Mouse (Mus musculus): ENCODE data around the gene Zfp365. TPM values are rescaled to one million over a fixed set of nuclear protein-coding genes. Genes with fewer than 3 reads are reported as not detected.

Gene Zfp365
- polyA plus RNA-seq, 1 experiment from 2014 or later = 3.0 TPM

DNA sequence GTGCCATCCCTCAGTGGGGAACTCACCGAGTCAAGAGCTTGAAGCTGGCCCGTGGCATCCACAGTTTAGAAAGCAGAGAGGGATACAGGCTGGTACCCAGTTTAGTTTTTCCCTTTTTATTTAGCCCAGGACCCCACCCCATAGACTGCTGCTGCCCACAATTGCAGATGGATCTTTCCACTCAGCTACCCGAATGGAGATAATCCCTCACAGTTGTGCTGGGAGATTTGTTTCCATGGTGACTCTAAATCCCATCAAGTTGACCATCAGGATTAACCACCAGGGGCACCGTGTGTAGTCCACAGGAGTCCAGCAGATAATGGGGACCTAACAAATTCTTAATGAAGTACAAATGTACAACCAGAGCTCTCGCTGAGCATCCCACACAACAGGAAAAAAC is 11.3 kb downstream of the Zfp365 start:
- Histone ChIP-seq H3K9ac (no peak overlapping the region), H3K4me2 (no peak overlapping the region), H3K36me3 (no peaks in the 10 kb centered on the region), H3K9me3 (no peaks in the 10 kb centered on the region), H3K27me3 (no peaks in the 10 kb centered on the region), H3K27ac (no peak overlapping the region), H3K4me3 (no peak overlapping the region), H3K4me1 (no peaks in the 10 kb centered on the region)
- ATAC-seq (ENCODE audit: insufficient number of reproducible peaks, insufficient read depth, low FRiP score, low TSS enrichment, low read depth) = no peak
- 28% methylated on average over 5 of the region's 5 CpGs for WGBS

DNA sequence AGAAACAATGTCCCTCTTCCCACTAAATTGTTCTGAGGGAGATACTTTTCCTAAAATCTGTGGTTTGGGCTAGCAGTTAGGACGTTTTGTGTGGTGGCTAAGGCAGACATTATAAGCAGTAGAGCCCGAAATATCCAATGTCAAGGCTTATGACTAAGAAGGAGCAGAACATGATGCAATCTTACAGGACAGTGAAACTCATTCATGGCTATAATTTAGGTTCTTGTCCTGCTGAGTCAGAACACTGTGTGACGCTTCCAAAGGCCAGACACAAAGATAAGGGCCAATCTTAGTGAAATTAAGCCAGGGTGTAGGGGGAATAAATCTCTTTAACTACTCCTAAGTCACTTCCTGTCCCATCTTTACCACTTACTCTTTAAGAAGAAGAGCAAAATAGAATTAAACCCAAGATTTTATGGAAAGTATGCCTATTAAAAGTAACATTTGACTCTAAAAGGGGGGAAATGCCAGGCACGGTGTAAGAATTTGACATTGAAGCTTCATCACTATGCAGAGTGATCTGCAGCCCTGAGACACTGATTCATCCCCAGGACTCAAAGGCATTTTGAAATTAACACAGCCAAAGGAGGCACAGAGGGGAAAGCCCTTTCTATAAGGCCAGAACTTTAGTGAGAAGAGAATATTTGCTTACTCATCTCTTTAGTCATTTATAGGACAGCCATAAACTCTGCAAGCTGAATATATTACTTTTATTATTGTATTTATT is 13.3 kb downstream of the Zfp365 start:
- 78% methylated on average over 4 of the region's 4 CpGs for WGBS
- Histone ChIP-seq H3K4me1 (no peaks in the 10 kb centered on the region), H3K27ac (no peak overlapping the region), H3K27me3 (no peaks in the 10 kb centered on the region), H3K4me3 (no peak overlapping the region), H3K9me3 (no peaks in the 10 kb centered on the region), H3K36me3 (no peaks in the 10 kb centered on the region), H3K4me2 (no peak overlapping the region), H3K9ac (no peak overlapping the region)
- no peak for ATAC-seq (ENCODE audit: insufficient number of reproducible peaks, insufficient read depth, low FRiP score, low TSS enrichment, low read depth)

DNA sequence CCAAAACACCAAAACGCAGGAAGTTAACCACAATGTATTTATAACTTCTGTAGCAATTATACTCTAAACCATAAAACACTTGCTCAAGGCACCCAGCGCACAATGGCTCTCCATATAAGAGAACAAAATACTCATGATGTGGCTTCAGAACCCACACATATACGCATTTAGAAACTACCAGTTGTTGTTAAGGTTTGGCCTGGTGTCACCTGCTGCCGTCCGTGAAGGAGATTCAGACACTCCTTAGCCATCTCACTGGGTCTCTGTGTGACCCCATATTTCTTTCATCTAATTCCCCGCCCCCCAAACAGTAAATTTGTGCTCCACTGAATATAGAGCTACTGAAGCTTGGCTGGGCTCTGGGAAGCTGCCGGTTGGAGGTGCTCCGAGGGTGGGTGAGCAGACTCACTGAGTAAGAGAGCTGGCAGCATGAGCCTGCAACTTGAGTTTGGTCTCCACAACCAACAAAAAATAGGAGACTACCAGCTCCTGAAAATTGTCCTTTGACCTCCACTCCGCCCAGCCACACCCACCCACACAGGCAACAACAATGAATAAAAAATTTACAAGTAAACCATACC is 14.0 kb downstream of the Zfp365 start:
- H3K27me3 ChIP-seq = 0 out of 2 replicates have a peak, but pooled peaks cover 1% of the 10 kb centered on the region
- no peak overlapping the region for H3K4me2 ChIP-seq
- H3K36me3 ChIP-seq = no peaks in the 10 kb centered on the region
- ATAC-seq (ENCODE audit: insufficient number of reproducible peaks, insufficient read depth, low FRiP score, low TSS enrichment, low read depth) = no peak
- no peak overlapping the region for H3K27ac ChIP-seq
- H3K4me1 ChIP-seq = no peaks in the 10 kb centered on the region
- H3K9ac ChIP-seq = no peak overlapping the region
- no peaks in the 10 kb centered on the region for H3K9me3 ChIP-seq
- H3K4me3 ChIP-seq = no peak overlapping the region
- 89% methylated on average over 9 of the region's 9 CpGs for WGBS

DNA sequence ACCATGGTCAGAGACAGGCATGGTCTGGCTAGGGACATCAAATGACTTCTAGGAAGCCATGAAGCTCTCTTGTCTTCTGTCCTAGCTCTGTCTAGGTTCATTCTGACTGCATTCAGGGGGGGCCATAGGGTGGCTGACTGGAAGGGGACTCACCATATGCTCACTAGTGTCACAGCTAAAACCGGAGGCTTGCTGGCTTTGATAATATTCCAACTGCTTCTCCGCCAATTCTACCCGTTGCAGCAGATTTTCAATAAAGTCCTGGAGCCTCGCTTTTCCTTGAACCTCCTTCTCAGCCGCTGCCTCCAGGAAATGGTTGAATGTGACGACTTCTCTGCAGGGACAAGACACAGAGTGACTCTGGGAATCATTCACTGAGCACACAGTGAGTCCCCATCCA is 15.2 kb downstream of the Zfp365 start:
- WGBS = 86% methylated on average over 6 of the region's 6 CpGs
- H3K4me3 ChIP-seq = no peak overlapping the region

DNA sequence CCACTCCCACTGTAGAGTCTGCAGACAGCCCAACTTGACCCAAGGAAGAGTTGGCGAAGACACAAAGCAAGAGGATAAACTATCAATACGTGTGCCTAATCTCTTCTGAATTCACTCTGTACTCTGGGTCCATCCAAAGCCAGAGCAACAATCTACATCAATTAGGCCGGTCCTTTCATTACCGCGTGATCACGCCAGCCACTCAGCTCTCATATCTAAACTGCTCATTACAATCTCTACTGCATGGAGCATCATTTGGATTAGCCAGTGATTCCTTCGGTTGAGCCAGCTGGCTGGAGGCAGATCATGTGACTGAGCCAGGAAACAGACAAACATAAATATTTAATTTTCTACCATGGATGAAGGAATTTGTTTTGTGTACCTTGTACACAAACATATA is 17.8 kb downstream of the Zfp365 start:
- ATAC-seq (ENCODE audit: insufficient number of reproducible peaks, insufficient read depth, low FRiP score, low TSS enrichment, low read depth) = no peak
- Histone ChIP-seq H3K36me3 (no peaks in the 10 kb centered on the region), H3K27me3 (peaks cover 7% of the 10 kb centered on the region; the same call in 1 of the 2 replicates), H3K27ac (no peak overlapping the region), H3K9me3 (no peaks in the 10 kb centered on the region), H3K4me1 (0 out of 2 replicates have a peak, but pooled peaks cover 10% of the 10 kb centered on the region), H3K4me3 (no peak overlapping the region), H3K9ac (no peak overlapping the region), H3K4me2 (no peak overlapping the region)
- WGBS = 94% methylated on average over 7 of the region's 7 CpGs

More for the DNA sequence above, 15.2 kb downstream of the Zfp365 start:
- Histone ChIP-seq H3K27ac (no peak overlapping the region), H3K36me3 (no peaks in the 10 kb centered on the region), H3K9ac (no peak overlapping the region), H3K9me3 (no peaks in the 10 kb centered on the region), H3K4me1 (no peaks in the 10 kb centered on the region), H3K27me3 (peaks cover 7% of the 10 kb centered on the region; the same call in 1 of the 2 replicates), H3K4me2 (no peak overlapping the region)
- no peak for ATAC-seq (ENCODE audit: insufficient number of reproducible peaks, insufficient read depth, low FRiP score, low TSS enrichment, low read depth)

DNA sequence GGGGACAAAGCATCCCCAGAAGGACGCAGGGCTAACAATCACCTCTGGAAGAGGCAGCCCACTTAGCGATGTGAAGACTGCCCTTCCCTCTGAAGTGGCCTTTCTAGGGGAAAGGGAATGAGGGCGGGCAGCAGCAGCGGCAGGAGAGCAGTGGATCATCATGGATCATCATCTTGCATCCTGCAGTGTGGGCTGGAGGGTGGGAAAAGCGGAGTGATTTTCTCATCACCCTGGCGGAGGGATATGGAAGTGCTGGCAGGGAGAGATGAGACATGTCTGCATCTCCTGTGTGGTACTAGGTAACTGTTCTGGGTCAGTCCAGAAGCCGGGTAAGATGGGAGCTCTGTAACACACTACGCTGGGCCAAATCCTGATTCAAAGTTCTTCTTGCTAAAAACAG is 18.4 kb downstream of the Zfp365 start:
- H3K4me1 ChIP-seq = 0 out of 2 replicates have a peak, but pooled peaks cover 10% of the 10 kb centered on the region
- H3K9ac ChIP-seq = no peak overlapping the region
- 78% methylated on average over 8 of the region's 8 CpGs for WGBS
- no peak for ATAC-seq (ENCODE audit: insufficient number of reproducible peaks, insufficient read depth, low FRiP score, low TSS enrichment, low read depth)
- H3K27ac ChIP-seq = no peak overlapping the region
- H3K4me3 ChIP-seq = no peak overlapping the region
- H3K9me3 ChIP-seq = no peaks in the 10 kb centered on the region
- no peaks in the 10 kb centered on the region for H3K36me3 ChIP-seq
- peaks cover 7% of the 10 kb centered on the region; the same call in 1 of the 2 replicates for H3K27me3 ChIP-seq
- no peak overlapping the region for H3K4me2 ChIP-seq

DNA sequence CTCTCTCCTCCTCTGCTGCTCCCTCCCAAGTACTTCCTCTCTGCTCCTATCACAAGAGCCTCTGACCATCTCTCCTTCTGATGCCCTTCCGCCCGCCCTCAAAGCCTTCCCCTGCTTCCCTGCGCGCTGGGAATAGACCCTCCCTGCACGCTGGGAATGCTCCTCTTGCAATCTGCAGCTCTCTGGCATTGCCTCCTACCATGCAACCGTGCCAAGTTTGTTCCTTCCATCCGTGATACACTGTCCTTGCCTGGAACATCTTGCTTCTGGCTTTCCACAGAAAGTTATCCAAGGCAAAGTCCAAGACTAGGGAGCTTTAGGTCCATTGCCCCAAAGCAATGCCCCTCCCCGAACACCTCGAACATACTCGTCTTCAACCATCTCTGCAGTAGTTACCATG is 19.2 kb downstream of the Zfp365 start:
- H3K27ac ChIP-seq = no peak overlapping the region
- no peak overlapping the region for H3K9ac ChIP-seq
- WGBS = 87% methylated on average over 10 of the region's 10 CpGs

DNA sequence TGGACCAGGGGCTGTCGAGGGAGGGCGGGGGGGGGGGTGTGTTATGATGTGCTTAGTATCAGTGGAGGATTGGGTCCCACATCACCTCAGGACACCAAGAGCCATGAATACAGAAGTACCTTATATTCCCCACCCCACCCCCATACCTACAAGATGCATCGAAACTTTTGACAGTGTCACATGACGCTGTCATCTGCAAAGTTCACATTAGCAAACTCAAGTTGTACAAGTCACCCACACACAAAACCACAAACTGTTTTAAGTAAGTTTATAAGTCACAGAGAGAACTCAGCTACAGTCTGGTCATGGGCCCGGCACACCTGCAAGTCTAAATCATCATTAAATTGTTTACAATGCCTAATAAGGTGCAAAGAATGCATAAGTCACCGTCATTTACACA is 21.3 kb downstream of the Zfp365 start:
- H3K4me3 ChIP-seq = no peak overlapping the region
- no peak overlapping the region for H3K9ac ChIP-seq
- no peak for ATAC-seq (ENCODE audit: insufficient number of reproducible peaks, insufficient read depth, low FRiP score, low TSS enrichment, low read depth)
- WGBS = 82% methylated on average over 6 of the region's 6 CpGs
- H3K27ac ChIP-seq = no peak overlapping the region
- peaks cover 7% of the 10 kb centered on the region; the same call in 1 of the 2 replicates for H3K27me3 ChIP-seq
- 0 out of 2 replicates have a peak, but pooled peaks cover 10% of the 10 kb centered on the region for H3K4me1 ChIP-seq
- H3K9me3 ChIP-seq = no peaks in the 10 kb centered on the region
- H3K36me3 ChIP-seq = peaks cover 8% of the 10 kb centered on the region; the same call in 1 of the 2 replicates
- no peak overlapping the region for H3K4me2 ChIP-seq

More for the DNA sequence above, 19.2 kb downstream of the Zfp365 start:
- Histone ChIP-seq H3K4me1 (0 out of 2 replicates have a peak, but pooled peaks cover 10% of the 10 kb centered on the region), H3K27me3 (peaks cover 7% of the 10 kb centered on the region; the same call in 1 of the 2 replicates), H3K4me3 (no peak overlapping the region), H3K4me2 (no peak overlapping the region), H3K36me3 (peaks cover 6% of the 10 kb centered on the region; the same call in 1 of the 2 replicates), H3K9me3 (no peaks in the 10 kb centered on the region)
- ATAC-seq (ENCODE audit: insufficient number of reproducible peaks, insufficient read depth, low FRiP score, low TSS enrichment, low read depth) = no peak

DNA sequence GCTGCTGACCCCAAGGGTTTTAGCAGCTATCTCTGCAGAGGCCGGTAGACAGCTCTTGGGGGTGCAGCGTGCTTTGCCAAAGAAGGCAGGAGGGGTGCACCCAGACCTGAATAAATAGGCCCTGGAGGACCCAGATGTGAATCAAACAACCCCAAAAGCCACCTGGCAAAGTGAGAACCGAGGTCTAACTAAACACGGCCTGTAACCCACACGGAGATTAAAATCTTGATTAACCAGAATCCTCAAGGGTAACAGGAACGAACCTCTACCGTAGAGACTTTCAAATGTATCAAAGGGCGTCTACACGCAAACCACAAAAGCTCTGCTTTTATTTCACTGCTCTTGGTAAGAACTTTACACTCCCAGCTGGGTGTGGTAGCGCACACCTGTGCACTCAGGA is 24.5 kb downstream of the Zfp365 start:
- Histone ChIP-seq H3K36me3 (peaks cover 8% of the 10 kb centered on the region; the same call in 1 of the 2 replicates), H3K4me1 (0 out of 2 replicates have a peak, but pooled peaks cover 10% of the 10 kb centered on the region), H3K4me3 (no peak overlapping the region), H3K27ac (no peak overlapping the region), H3K27me3 (peaks cover under 1% of the 10 kb centered on the region; the same call in 1 of the 2 replicates), H3K9ac (no peak overlapping the region), H3K9me3 (no peaks in the 10 kb centered on the region), H3K4me2 (no peak overlapping the region)
- 90% methylated on average over 10 of the region's 10 CpGs for WGBS
- no peak for ATAC-seq (ENCODE audit: insufficient number of reproducible peaks, insufficient read depth, low FRiP score, low TSS enrichment, low read depth)

DNA sequence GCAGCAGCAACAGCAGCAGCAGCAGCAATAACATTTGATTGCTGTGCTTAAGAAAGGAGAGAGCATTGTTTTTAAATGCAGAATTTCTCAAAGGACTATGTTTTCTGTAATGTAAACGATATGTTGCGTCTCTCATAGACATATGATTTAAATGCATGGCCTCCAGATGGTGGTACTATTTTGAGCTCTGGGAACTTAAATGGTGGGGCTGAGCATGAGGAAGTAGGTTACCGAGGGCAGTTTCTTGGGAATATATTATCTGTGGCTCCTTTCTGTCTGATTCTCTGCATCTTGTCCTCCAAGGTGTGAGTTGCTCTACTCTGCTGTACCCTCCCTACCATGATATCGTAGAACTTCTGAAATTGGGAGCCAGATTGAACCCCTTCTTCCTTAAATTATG is 31.8 kb downstream of the Zfp365 start:
- no peaks in the 10 kb centered on the region for H3K4me1 ChIP-seq
- 53% methylated on average over 4 of the region's 4 CpGs for WGBS
- H3K9me3 ChIP-seq = no peaks in the 10 kb centered on the region
- no peak for ATAC-seq (ENCODE audit: insufficient number of reproducible peaks, insufficient read depth, low FRiP score, low TSS enrichment, low read depth)
- no peak overlapping the region for H3K4me3 ChIP-seq
- H3K9ac ChIP-seq = no peak overlapping the region
- H3K27ac ChIP-seq = no peak overlapping the region; the same call in 1 of the 2 replicates
- H3K27me3 ChIP-seq = no peaks in the 10 kb centered on the region
- no peaks in the 10 kb centered on the region for H3K36me3 ChIP-seq
- H3K4me2 ChIP-seq = no peak overlapping the region

DNA sequence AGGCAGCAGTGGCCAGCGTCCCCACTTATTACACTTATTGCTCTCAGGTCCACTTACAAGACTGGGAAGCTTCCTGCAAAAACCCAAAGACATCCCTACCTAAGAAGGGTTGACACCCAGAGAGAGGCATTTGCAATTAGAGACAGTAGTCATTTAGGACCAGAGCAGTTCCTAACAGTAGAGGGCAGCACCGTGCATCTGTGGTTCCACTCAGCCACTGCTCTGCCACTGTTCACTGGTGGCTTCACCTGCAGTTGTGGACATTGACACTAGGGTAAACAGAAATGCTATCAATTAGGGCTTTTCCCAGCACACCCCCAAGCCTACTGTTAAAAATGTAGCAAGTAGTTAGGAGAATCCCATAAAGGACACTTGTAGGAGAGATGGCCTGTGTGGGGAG is 40.7 kb downstream of the Zfp365 start:
- no peak overlapping the region for H3K27ac ChIP-seq
- 19% methylated on average over 2 of the region's 2 CpGs for WGBS
- H3K27me3 ChIP-seq = no peaks in the 10 kb centered on the region
- no peak overlapping the region for H3K4me2 ChIP-seq
- no peaks in the 10 kb centered on the region for H3K36me3 ChIP-seq
- no peak overlapping the region for H3K9ac ChIP-seq
- no peak for ATAC-seq (ENCODE audit: insufficient number of reproducible peaks, insufficient read depth, low FRiP score, low TSS enrichment, low read depth)
- no peak overlapping the region for H3K4me3 ChIP-seq
- no peaks in the 10 kb centered on the region for H3K9me3 ChIP-seq
- no peaks in the 10 kb centered on the region for H3K4me1 ChIP-seq

DNA sequence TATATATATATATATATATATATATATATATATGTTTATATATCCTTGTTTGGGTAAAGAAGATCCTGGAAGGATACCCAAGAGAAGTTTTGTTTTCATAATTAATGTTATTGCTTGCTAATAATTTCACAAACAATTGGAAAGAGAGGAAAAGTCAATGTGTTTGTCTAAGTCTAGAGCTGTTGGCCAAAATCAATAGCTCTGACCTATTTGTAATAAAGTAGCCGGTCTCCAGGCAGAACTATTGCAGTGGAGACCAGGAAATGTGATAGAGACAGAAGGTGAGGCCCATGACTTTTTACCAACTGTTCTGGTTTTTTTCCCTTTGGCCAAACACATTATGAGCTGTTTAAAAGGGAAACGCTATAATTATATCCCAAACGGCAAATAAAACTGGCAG is 44.2 kb downstream of the Zfp365 start:
- H3K4me1 ChIP-seq = no peaks in the 10 kb centered on the region
- H3K36me3 ChIP-seq = no peaks in the 10 kb centered on the region
- no peak overlapping the region for H3K4me3 ChIP-seq
- no peak overlapping the region for H3K9ac ChIP-seq
- no peak for ATAC-seq (ENCODE audit: insufficient number of reproducible peaks, insufficient read depth, low FRiP score, low TSS enrichment, low read depth)
- H3K4me2 ChIP-seq = no peak overlapping the region
- H3K27ac ChIP-seq = no peak overlapping the region
- H3K27me3 ChIP-seq = 0 out of 2 replicates have a peak, but pooled peaks cover 2% of the 10 kb centered on the region
- 79% methylated on average over 3 of the region's 3 CpGs for WGBS
- 0 out of 2 replicates have a peak, but pooled peaks cover 4% of the 10 kb centered on the region for H3K9me3 ChIP-seq

Measured in embryonic facial prominence, embryonic 13.5 days (tissue).